Mouse (Mus musculus) heart, embryonic 14.5 days (tissue): Measurements from ENCODE around the gene Cnn3. TPM values are rescaled to one million over a fixed set of nuclear protein-coding genes. Genes with fewer than 3 reads are reported as not detected.
A peak's percentile ranks its signal among the peaks of the same experiment; 100 is the strongest.

ENCODE experiments used
- ATAC-seq: fragments of 200-750 bp; cut with Nextera tagmentation; 2 replicates; pipeline ENCODE4 v1.8.0; 2017; ENCODE audit warnings: low read depth, moderate TSS enrichment; ENCODE audit not compliant: insufficient number of reproducible peaks, insufficient read depth, low FRiP score
- H3K27ac ChIP-seq, 2 experiments: fragments of 200-500 bp in 1 of 2; fragments of 300-500 bp in 1 of 2; sonication (generic) in 1 of 2; replicated peaks in 1 of 2; 2 replicates each; pipeline ENCODE4 v1.5.1; 2012 to 2014; ENCODE audit warnings: low read depth in 2 of 2, low read length in 2 of 2, control low read depth in 1 of 2, mild to moderate bottlenecking in 1 of 2, mixed read lengths in 1 of 2; ENCODE audit not compliant: control insufficient read depth in 1 of 2, insufficient read depth in 1 of 2
- H3K27me3 ChIP-seq: fragments of 300-500 bp; sonication (generic); 2 replicates; pipeline ENCODE4 v1.6.1; 2014; ENCODE audit warnings: mild to moderate bottlenecking, low read length, control low read depth; ENCODE audit not compliant: control insufficient read depth, insufficient read depth
- H3K36me3 ChIP-seq: fragments of 300-500 bp; sonication (generic); 2 replicates; pipeline ENCODE4 v1.6.1; 2014; ENCODE audit warnings: mild to moderate bottlenecking, control low read depth, low read length, mixed read lengths; ENCODE audit not compliant: control insufficient read depth, insufficient read depth
- H3K4me1 ChIP-seq, 2 experiments: fragments of 200-500 bp in 1 of 2; fragments of 300-500 bp in 1 of 2; sonication (generic) in 1 of 2; 2 replicates each; pipeline ENCODE4 v1.6.1; 2012 to 2014; ENCODE audit warnings: low read length in 2 of 2, control low read depth in 1 of 2, mixed read lengths in 1 of 2; ENCODE audit not compliant: control insufficient read depth in 2 of 2, insufficient read depth in 2 of 2
- H3K4me2 ChIP-seq: fragments of 300-500 bp; sonication (generic); 2 replicates; pipeline ENCODE4 v1.6.1; 2014; ENCODE audit warnings: mild to moderate bottlenecking, low read length
- H3K4me3 ChIP-seq, 2 experiments: fragments of 200-500 bp in 1 of 2; fragments of 300-500 bp in 1 of 2; sonication (generic) in 1 of 2; 2 replicates each; pipeline ENCODE4 v1.5.1; 2012 to 2014; ENCODE audit warnings: low read length in 2 of 2, mild to moderate bottlenecking in 2 of 2, control low read depth in 1 of 2, low read depth in 1 of 2, moderate library complexity in 1 of 2; ENCODE audit not compliant: control insufficient read depth in 1 of 2, insufficient read depth in 1 of 2
- H3K9ac ChIP-seq: fragments of 300-500 bp; sonication (generic); 2 replicates; pipeline ENCODE4 v1.6.1; 2014; ENCODE audit warnings: mild to moderate bottlenecking, low read length
- H3K9me3 ChIP-seq: fragments of 300-500 bp; sonication (generic); 2 replicates; pipeline ENCODE4 v1.6.1; 2016; ENCODE audit warnings: low read length, control low read depth; ENCODE audit not compliant: control insufficient read depth
- WGBS: fragments of 180-500 bp; shearing (Covaris S2); extraction: QIAGEN DNeasy Blood & Tissue Kit; methylation state at CpG from one replicate; pipeline ENCODE4 v1.1.7; 2014; 5-methylcytosine and 5-hydroxymethylcytosine counted together
- polyA plus RNA-seq: library from polyadenylated mRNA; unstranded; fragments of >200 nt; fragmentation: Nextera tagmentation; extraction: Ambion mirVana; gene quantifications from 2 replicates; pipeline ENCODE4 v1.2.1, GENCODE M21; 2014

The Cnn3 gene
- polyA plus RNA-seq, 1 experiment from 2014 or later = 372 TPM

DNA sequence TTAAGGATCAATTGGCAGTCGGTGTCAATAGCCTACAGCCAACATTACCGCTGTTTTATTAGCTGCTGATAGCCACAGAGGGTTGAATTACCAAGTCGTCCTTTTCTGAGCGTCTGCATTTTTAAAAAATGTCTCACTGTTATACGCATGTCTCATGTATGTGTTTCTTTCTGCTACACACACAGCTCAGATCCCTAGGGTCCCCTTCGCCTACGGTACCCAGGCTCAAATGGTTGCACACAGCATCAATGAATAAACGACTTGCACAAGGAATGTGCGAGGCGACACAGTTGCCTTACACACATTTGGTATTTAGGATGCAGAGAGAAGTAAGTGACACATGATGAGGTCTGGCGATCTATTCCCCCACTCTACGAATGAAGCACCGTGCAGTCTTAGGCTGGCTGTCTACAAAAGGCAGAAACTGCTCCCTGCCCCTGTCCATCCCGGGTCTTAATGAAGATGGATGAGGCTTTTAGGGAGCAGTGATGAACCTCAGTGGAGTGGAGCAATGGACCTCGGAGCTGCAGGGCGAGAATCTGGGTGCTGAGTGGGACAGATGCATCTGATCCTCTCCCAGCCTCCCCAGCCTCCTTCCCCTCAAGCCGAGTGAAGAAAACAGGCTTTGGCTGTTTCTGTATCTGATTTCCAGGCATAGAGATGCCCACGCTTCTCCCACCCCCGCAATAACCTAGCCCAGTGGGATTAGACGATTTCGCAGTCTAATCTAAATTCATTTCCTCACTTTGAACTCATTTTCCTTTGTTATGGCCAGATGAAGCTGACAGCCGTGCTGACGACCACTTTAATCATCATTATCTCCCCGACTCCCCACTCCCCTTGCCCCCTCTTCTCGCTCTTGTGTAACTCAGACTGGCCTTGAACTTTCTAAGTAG lies 57.2 kb downstream of the Cnn3 start:
- 58% methylated on average over 25 of the region's 25 CpGs for WGBS

DNA sequence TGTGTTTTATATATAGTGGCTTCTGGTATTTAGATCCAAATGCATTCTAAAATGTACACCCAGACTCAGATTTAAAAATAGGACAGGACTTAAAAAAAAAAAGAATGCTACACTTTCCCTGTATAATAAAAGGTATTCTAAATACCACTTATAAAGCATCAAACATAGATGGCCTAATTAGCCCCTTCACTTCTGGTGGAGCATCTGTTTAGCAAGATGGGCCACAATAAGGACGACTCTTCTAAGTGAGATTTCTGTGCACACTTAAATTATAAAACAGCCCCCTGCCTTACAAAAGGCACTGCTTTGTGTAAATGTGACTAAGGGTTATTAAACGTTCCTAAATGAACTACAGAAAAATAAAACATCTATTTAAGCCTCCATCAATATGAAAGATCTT lies 58.9 kb downstream of the Cnn3 start:
- no peaks in the 10 kb centered on the region for H3K27me3 ChIP-seq
- peaks cover 14 to 17% of the 10 kb centered on the region in 2 experiments for H3K4me1 ChIP-seq
- no peaks in the 10 kb centered on the region for H3K9me3 ChIP-seq
- no peak overlapping the region for H3K9ac ChIP-seq
- ATAC-seq = no peak
- H3K36me3 ChIP-seq = no peaks in the 10 kb centered on the region
- H3K27ac ChIP-seq = no peak overlapping the region
- 0 out of 2 replicates have a peak overlapping the region, but pooled peaks have one; percentile 24 for H3K4me2 ChIP-seq
- 77% methylated on average over 2 of the region's 2 CpGs for WGBS
- H3K4me3 ChIP-seq = no peak overlapping the region

More for the DNA sequence above, 57.2 kb downstream of the Cnn3 start:
- no peak overlapping the region for H3K9ac ChIP-seq
- no peak overlapping the region for H3K4me3 ChIP-seq
- H3K27me3 ChIP-seq = no peaks in the 10 kb centered on the region
- H3K4me2 ChIP-seq = no peak overlapping the region
- H3K27ac ChIP-seq = no peak overlapping the region
- H3K9me3 ChIP-seq = no peaks in the 10 kb centered on the region
- no peaks in the 10 kb centered on the region for H3K36me3 ChIP-seq
- peaks cover 4 to 10% of the 10 kb centered on the region in 2 experiments; a peak in 2 of 4 replicates for H3K4me1 ChIP-seq
- no peak for ATAC-seq

DNA sequence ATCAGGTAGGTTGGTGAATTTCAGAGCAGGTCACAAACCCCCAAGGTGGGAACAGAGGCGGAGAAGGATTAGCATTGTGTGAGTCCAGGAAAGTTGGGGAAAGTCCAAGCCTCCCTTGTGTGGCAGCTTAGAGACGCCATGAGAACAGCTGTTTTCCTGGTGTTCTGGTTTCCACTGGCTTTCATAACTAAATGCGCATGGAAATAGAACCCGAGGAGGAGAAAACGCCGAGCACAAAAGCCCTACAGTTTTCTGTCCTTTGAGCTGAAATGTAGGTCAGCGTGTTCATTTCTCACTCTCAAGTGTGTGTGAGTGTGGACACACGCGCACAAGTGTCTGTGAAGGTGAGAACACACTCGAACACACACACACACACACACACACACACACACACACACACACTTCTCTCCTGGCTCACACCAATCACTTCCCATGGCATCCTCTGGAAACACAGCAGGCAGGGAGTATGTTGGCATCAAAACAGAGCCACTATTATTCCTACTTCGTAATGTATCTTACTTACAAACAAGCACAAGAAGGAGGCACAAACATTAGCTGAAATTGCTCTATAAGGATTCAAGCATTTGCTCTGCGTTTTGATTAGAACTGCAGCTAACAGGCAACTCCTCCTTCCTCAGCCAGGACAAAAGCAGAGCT lies 63.3 kb downstream of the Cnn3 start:
- Histone ChIP-seq H3K4me3 (no peak overlapping the region), H3K27me3 (no peaks in the 10 kb centered on the region), H3K27ac (peak overlapping the region; percentile 16 to 50; a peak in 2 of 4 replicates), H3K36me3 (no peaks in the 10 kb centered on the region), H3K9me3 (no peaks in the 10 kb centered on the region), H3K9ac (no peak overlapping the region), H3K4me1 (peaks cover 17 to 25% of the 10 kb centered on the region in 2 experiments), H3K4me2 (no peak overlapping the region)
- ATAC-seq = no peak
- 63% methylated on average over 12 of the region's 12 CpGs for WGBS

DNA sequence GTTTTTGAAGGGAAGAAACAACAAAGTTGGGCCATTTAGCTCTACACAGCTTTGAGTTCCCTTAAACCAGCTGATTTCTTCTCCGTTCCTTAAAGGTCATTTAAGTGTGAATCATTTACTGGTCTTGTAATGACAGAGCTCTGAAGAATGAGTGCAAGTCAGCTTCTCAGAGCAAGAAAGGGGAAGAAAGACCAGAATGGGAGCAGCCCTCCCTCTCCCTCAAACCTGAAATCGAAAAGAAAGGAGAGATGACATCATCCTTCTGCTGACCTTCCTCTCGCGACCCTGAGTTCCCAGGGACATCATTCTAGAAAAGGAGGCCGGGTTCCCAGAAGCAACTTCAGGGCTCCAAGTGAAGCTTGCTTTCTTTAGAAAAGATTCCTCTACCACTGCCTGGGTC lies 64.6 kb downstream of the Cnn3 start:
- no peak overlapping the region for H3K4me2 ChIP-seq
- H3K4me3 ChIP-seq = no peak overlapping the region
- WGBS = 44% methylated on average over 5 of the region's 5 CpGs
- no peaks in the 10 kb centered on the region for H3K27me3 ChIP-seq
- peaks cover 14 to 21% of the 10 kb centered on the region in 2 experiments for H3K4me1 ChIP-seq
- no peaks in the 10 kb centered on the region for H3K36me3 ChIP-seq
- no peak overlapping the region for H3K9ac ChIP-seq
- ATAC-seq = no peak
- H3K9me3 ChIP-seq = no peaks in the 10 kb centered on the region; the same call in 1 of the 2 replicates
- H3K27ac ChIP-seq = no peak overlapping the region

DNA sequence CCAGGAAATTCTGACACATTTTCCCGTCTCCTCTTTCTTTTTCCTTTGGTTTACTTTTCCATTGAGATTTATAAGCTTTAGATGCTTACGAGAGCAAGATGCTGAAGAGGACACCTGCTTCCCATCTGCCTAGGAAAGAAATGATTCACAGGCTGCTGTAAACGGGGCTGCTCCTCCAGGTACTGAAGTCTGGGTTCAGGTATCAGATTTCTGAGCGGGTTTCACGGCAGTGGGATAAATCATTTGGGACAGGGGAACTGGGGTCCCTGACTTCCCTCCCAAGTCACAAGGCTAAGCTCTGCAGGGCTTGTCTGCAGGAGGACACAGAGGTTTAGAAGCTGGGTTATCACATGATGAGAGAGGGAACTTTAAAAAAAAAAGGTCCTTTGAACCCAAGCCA lies 65.7 kb downstream of the Cnn3 start:
- no peak overlapping the region for H3K9ac ChIP-seq
- peaks cover 14 to 21% of the 10 kb centered on the region in 2 experiments for H3K4me1 ChIP-seq
- no peaks in the 10 kb centered on the region for H3K27me3 ChIP-seq
- no peaks in the 10 kb centered on the region; the same call in 1 of the 2 replicates for H3K9me3 ChIP-seq
- 51% methylated on average over 5 of the region's 5 CpGs for WGBS
- ATAC-seq = no peak
- no peak overlapping the region for H3K4me2 ChIP-seq
- no peak overlapping the region for H3K27ac ChIP-seq
- H3K4me3 ChIP-seq = no peak overlapping the region
- H3K36me3 ChIP-seq = no peaks in the 10 kb centered on the region

DNA sequence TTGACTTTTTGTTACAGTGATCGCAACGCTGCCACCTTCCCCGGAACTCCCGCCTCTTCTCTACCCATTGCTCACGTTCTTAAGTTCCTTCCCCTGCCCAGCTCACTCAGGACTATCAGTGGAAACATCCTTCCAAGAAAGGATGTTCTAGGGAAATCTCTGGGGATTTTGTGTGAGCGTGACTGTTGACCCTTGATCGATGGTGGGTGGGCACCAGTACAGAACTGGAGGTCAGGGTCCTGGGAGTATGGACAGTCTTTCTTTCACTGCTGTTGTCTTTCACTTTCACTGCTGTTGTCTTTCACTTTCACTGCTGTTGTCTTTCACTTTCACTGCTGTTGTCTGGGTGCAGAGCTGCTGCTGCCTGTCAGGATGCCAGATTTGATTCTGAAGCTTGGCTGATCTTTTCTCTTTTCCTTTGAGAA lies 67.7 kb downstream of the Cnn3 start:
- no peak overlapping the region for H3K4me3 ChIP-seq
- WGBS = 80% methylated on average over 7 of the region's 7 CpGs
- H3K27ac ChIP-seq = no peak overlapping the region
- no peak overlapping the region for H3K9ac ChIP-seq
- H3K9me3 ChIP-seq = no peaks in the 10 kb centered on the region; the same call in 1 of the 2 replicates
- H3K4me2 ChIP-seq = no peak overlapping the region
- peaks cover 14 to 21% of the 10 kb centered on the region in 2 experiments for H3K4me1 ChIP-seq
- H3K27me3 ChIP-seq = no peaks in the 10 kb centered on the region
- no peak for ATAC-seq
- H3K36me3 ChIP-seq = no peaks in the 10 kb centered on the region

DNA sequence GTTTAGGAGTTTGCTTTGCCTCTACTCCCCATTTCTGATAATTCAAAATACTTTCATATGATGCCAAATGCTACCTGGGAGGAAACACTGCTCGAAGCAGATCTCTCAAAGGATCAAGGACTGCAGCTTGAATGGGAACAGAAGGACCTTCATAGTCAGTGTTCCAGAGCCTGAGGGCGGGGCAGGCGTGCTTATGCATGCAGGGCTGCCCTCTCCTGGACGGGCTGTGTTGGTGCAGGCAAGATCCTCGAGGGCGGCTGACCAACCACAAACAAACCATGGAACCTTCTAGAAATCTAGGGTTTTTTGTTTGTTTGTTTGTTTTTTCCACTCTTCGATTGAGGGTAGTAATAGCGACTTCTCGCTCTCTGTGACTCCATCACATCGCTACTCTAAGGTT lies 73.9 kb downstream of the Cnn3 start:
- WGBS = 46% methylated on average over 10 of the region's 10 CpGs
- Histone ChIP-seq H3K4me1 (peaks cover 2 to 7% of the 10 kb centered on the region in 2 experiments; a peak in 3 of 4 replicates), H3K4me3 (no peak overlapping the region), H3K36me3 (no peaks in the 10 kb centered on the region), H3K27me3 (no peaks in the 10 kb centered on the region), H3K9ac (no peak overlapping the region), H3K9me3 (no peaks in the 10 kb centered on the region; the same call in 1 of the 2 replicates), H3K27ac (no peak overlapping the region), H3K4me2 (peak overlapping the region; percentile 29)
- ATAC-seq = no peak
